Mouse (Mus musculus): ENCODE results near the gene Rgs7. TPM values are rescaled to one million over a fixed set of nuclear protein-coding genes. Genes with fewer than 3 reads are reported as not detected.

Rgs7 gene
- polyA plus RNA-seq, 1 experiment from 2014 or later = 49.4 TPM

GRCm38 (mm10) chr1:175041167-175041817 lies 451.0 kb downstream of the Rgs7 start:
- no peaks in the 10 kb centered on the region for H3K9me3 ChIP-seq (ENCODE audit: control insufficient read depth, low read length)
- 72% methylated on average over 4 of the region's 4 CpGs for WGBS
- H3K4me3 ChIP-seq (replicated peaks; ENCODE audit: low read length) = no peak overlapping the region
- peak; percentile 71; the same call in 1 of the 2 replicates for ATAC-seq (ENCODE audit: low FRiP score)
- peak; percentile 77 for DNase-seq (ENCODE audit: low spot score)
- no peak overlapping the region for H3K4me2 ChIP-seq (replicated peaks)
- H3K9ac ChIP-seq = no peak overlapping the region
- no peaks in the 10 kb centered on the region for H3K36me3 ChIP-seq (replicated peaks; ENCODE audit: control insufficient read depth, insufficient read depth)
- H3K27me3 ChIP-seq (ENCODE audit: control insufficient read depth, insufficient read depth, low read length) = no peaks in the 10 kb centered on the region
- no peaks in the 10 kb centered on the region for H3K4me1 ChIP-seq (replicated peaks; ENCODE audit: control insufficient read depth, insufficient read depth, low read length)
- no peak overlapping the region for H3K27ac ChIP-seq

GRCm38 (mm10) chr1:175040038-175040437 lies 452.3 kb downstream of the Rgs7 start:
- WGBS = 97% methylated on average over 4 of the region's 4 CpGs
- H3K4me3 ChIP-seq (replicated peaks; ENCODE audit: low read length) = no peak overlapping the region
- H3K4me1 ChIP-seq (replicated peaks; ENCODE audit: control insufficient read depth, insufficient read depth, low read length) = no peaks in the 10 kb centered on the region
- no peak for DNase-seq (ENCODE audit: low spot score)
- no peaks in the 10 kb centered on the region for H3K36me3 ChIP-seq (replicated peaks; ENCODE audit: control insufficient read depth, insufficient read depth)
- no peak overlapping the region for H3K27ac ChIP-seq
- H3K9ac ChIP-seq = no peak overlapping the region
- H3K9me3 ChIP-seq (ENCODE audit: control insufficient read depth, low read length) = no peaks in the 10 kb centered on the region
- ATAC-seq (ENCODE audit: low FRiP score) = 0 out of 2 replicates have a peak, but pooled peaks have one; percentile 24
- H3K27me3 ChIP-seq (ENCODE audit: control insufficient read depth, insufficient read depth, low read length) = no peaks in the 10 kb centered on the region
- H3K4me2 ChIP-seq (replicated peaks) = no peak overlapping the region

- Histone ChIP-seq H3K27ac (no peak overlapping the region), H3K36me3 (replicated peaks; ENCODE audit: control insufficient read depth, insufficient read depth) (no peaks in the 10 kb centered on the region), H3K9ac (no peak overlapping the region), H3K4me3 (replicated peaks; ENCODE audit: low read length) (no peak overlapping the region), H3K4me1 (replicated peaks; ENCODE audit: control insufficient read depth, insufficient read depth, low read length) (no peaks in the 10 kb centered on the region), H3K27me3 (ENCODE audit: control insufficient read depth, insufficient read depth, low read length) (no peaks in the 10 kb centered on the region), H3K9me3 (ENCODE audit: control insufficient read depth, low read length) (no peaks in the 10 kb centered on the region), H3K4me2 (replicated peaks) (no peak overlapping the region)
- ATAC-seq (ENCODE audit: low FRiP score) (0 out of 2 replicates have a peak, but pooled peaks have one; percentile 24), DNase-seq (ENCODE audit: low spot score) (no peak)
- WGBS = 15% methylated on average over 6 of the region's 6 CpGs
Observed at GRCm38 (mm10) chr1:175039567-175039966, 452.7 kb downstream of the Rgs7 start.

- Histone ChIP-seq H3K9me3 (ENCODE audit: control insufficient read depth, low read length) (no peaks in the 10 kb centered on the region), H3K4me2 (replicated peaks) (no peak overlapping the region), H3K36me3 (replicated peaks; ENCODE audit: control insufficient read depth, insufficient read depth) (no peaks in the 10 kb centered on the region), H3K4me3 (replicated peaks; ENCODE audit: low read length) (no peak overlapping the region), H3K9ac (no peak overlapping the region), H3K27ac (no peak overlapping the region), H3K4me1 (replicated peaks; ENCODE audit: control insufficient read depth, insufficient read depth, low read length) (peaks cover 13% of the 10 kb centered on the region; the same call in 1 of the 2 replicates), H3K27me3 (ENCODE audit: control insufficient read depth, insufficient read depth, low read length) (no peaks in the 10 kb centered on the region)
- DNase-seq (ENCODE audit: low spot score) = no peak
- WGBS = 82% methylated on average over 5 of the region's 5 CpGs
- no peak for ATAC-seq (ENCODE audit: low FRiP score)
Observed at GRCm38 (mm10) chr1:175035461-175035860, 456.8 kb downstream of the Rgs7 start.

GRCm38 (mm10) chr1:175032015-175032414 lies 460.3 kb downstream of the Rgs7 start:
- no peak overlapping the region for H3K4me3 ChIP-seq (replicated peaks; ENCODE audit: low read length)
- H3K4me1 ChIP-seq (replicated peaks; ENCODE audit: control insufficient read depth, insufficient read depth, low read length) = peaks cover 25% of the 10 kb centered on the region
- H3K9me3 ChIP-seq (ENCODE audit: control insufficient read depth, low read length) = no peaks in the 10 kb centered on the region
- ATAC-seq (ENCODE audit: low FRiP score) (no peak), DNase-seq (ENCODE audit: low spot score) (no peak)
- H3K4me2 ChIP-seq (replicated peaks) = no peak overlapping the region
- no peak overlapping the region for H3K27ac ChIP-seq
- no peaks in the 10 kb centered on the region for H3K27me3 ChIP-seq (ENCODE audit: control insufficient read depth, insufficient read depth, low read length)
- no peak overlapping the region for H3K9ac ChIP-seq
- 26% methylated on average over 6 of the region's 6 CpGs for WGBS
- H3K36me3 ChIP-seq (replicated peaks; ENCODE audit: control insufficient read depth, insufficient read depth) = no peaks in the 10 kb centered on the region

- DNase-seq (ENCODE audit: low spot score) = peak; percentile 57
- ATAC-seq (ENCODE audit: low FRiP score) = peak; percentile 77
- 0 out of 2 replicates have a peak overlapping the region, but pooled peaks have one; percentile 21 for H3K4me2 ChIP-seq (replicated peaks)
- H3K4me1 ChIP-seq (replicated peaks; ENCODE audit: control insufficient read depth, insufficient read depth, low read length) = peaks cover 25% of the 10 kb centered on the region
- H3K36me3 ChIP-seq (replicated peaks; ENCODE audit: control insufficient read depth, insufficient read depth) = no peaks in the 10 kb centered on the region
- 8% methylated on average over 9 of the region's 9 CpGs for WGBS
- peak overlapping the region; percentile 57; the same call in 1 of the 2 replicates for H3K27ac ChIP-seq
- no peak overlapping the region for H3K9ac ChIP-seq
- H3K27me3 ChIP-seq (ENCODE audit: control insufficient read depth, insufficient read depth, low read length) = no peaks in the 10 kb centered on the region
- no peaks in the 10 kb centered on the region for H3K9me3 ChIP-seq (ENCODE audit: control insufficient read depth, low read length)
- no peak overlapping the region for H3K4me3 ChIP-seq (replicated peaks; ENCODE audit: low read length)
Observed at GRCm38 (mm10) chr1:175028716-175029204, 463.5 kb downstream of the Rgs7 start.

GRCm38 (mm10) chr1:175028267-175028666 lies 464.0 kb downstream of the Rgs7 start:
- 8% methylated on average over 4 of the region's 4 CpGs for WGBS
- H3K36me3 ChIP-seq (replicated peaks; ENCODE audit: control insufficient read depth, insufficient read depth) = no peaks in the 10 kb centered on the region
- no peak overlapping the region for H3K4me3 ChIP-seq (replicated peaks; ENCODE audit: low read length)
- ATAC-seq (ENCODE audit: low FRiP score) (no peak), DNase-seq (ENCODE audit: low spot score) (no peak)
- H3K27ac ChIP-seq = peak overlapping the region; percentile 57; the same call in 1 of the 2 replicates
- H3K4me2 ChIP-seq (replicated peaks) = 0 out of 2 replicates have a peak overlapping the region, but pooled peaks have one; percentile 21
- no peaks in the 10 kb centered on the region for H3K27me3 ChIP-seq (ENCODE audit: control insufficient read depth, insufficient read depth, low read length)
- no peaks in the 10 kb centered on the region for H3K9me3 ChIP-seq (ENCODE audit: control insufficient read depth, low read length)
- H3K9ac ChIP-seq = no peak overlapping the region
- peaks cover 25% of the 10 kb centered on the region for H3K4me1 ChIP-seq (replicated peaks; ENCODE audit: control insufficient read depth, insufficient read depth, low read length)

- H3K4me2 ChIP-seq (replicated peaks) = no peak overlapping the region
- H3K4me3 ChIP-seq (replicated peaks; ENCODE audit: low read length) = no peak overlapping the region
- no peak overlapping the region for H3K9ac ChIP-seq
- no peak for DNase-seq (ENCODE audit: low spot score)
- H3K9me3 ChIP-seq (ENCODE audit: control insufficient read depth, low read length) = no peaks in the 10 kb centered on the region
- H3K27me3 ChIP-seq (ENCODE audit: control insufficient read depth, insufficient read depth, low read length) = no peaks in the 10 kb centered on the region
- H3K27ac ChIP-seq = no peak overlapping the region
- H3K4me1 ChIP-seq (replicated peaks; ENCODE audit: control insufficient read depth, insufficient read depth, low read length) = peaks cover 12% of the 10 kb centered on the region
- no peak for ATAC-seq (ENCODE audit: low FRiP score)
- H3K36me3 ChIP-seq (replicated peaks; ENCODE audit: control insufficient read depth, insufficient read depth) = no peaks in the 10 kb centered on the region
- 78% methylated on average over 7 of the region's 7 CpGs for WGBS
Observed at GRCm38 (mm10) chr1:175025781-175026309, 466.5 kb downstream of the Rgs7 start.

- Histone ChIP-seq H3K4me3 (replicated peaks; ENCODE audit: low read length) (no peak overlapping the region), H3K27me3 (ENCODE audit: control insufficient read depth, insufficient read depth, low read length) (no peaks in the 10 kb centered on the region), H3K36me3 (replicated peaks; ENCODE audit: control insufficient read depth, insufficient read depth) (no peaks in the 10 kb centered on the region), H3K9me3 (ENCODE audit: control insufficient read depth, low read length) (no peaks in the 10 kb centered on the region), H3K4me1 (replicated peaks; ENCODE audit: control insufficient read depth, insufficient read depth, low read length) (peaks cover 10% of the 10 kb centered on the region), H3K27ac (no peak overlapping the region), H3K4me2 (replicated peaks) (no peak overlapping the region), H3K9ac (no peak overlapping the region)
- WGBS = 41% methylated on average over 1 of the region's 1 CpGs
- DNase-seq (ENCODE audit: low spot score) = no peak
- ATAC-seq (ENCODE audit: low FRiP score) = no peak
Observed at GRCm38 (mm10) chr1:175024136-175024535, 468.2 kb downstream of the Rgs7 start.
